Mouse (Mus musculus): Measurements from ENCODE around the gene Schip1.

DNA sequence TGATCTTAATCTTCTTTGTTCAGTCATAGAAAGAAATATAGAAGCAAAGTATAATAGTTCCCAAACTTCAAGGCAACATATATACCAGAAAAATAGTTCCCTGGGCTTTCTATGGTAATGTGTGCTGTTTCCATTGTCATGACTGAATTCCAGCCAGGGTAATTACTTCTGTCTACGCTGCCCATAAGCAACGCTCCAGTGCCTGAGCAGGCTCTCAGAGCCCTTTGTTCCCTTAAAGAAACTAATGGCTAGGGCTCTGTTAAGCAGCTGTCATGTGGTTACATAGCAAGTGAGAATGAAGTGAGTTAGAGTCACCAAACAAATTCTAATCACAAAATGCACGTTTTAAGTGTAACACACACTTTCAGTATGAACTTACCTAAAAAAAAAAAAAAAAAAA is 206.9 kb downstream of the Schip1 start:
- TF ChIP-seq CTCF (IDR thresholded peaks at IDR 0.05; ENCODE audit: control insufficient read depth, insufficient read depth, insufficient replicate concordance, low read depth, low read length) = no peak
- no peak for TF ChIP-seq POLR2A (IDR thresholded peaks at IDR 0.05; ENCODE audit: control insufficient read depth, low read depth, low read length)

Data from testis, adult 2 months (tissue).